Mouse (Mus musculus): ENCODE data around the gene Dhx35. TPM values are rescaled to one million over a fixed set of nuclear protein-coding genes. Genes with fewer than 3 reads are reported as not detected.

Gene Dhx35
- polyA plus RNA-seq (2012; ENCODE audit: low replicate concordance) = 4.2 and 7.7 TPM in 2 replicates

GRCm38 (mm10) chr2:158794494-158795004, at the start of gene Dhx35:
Gene Dhx35 (plus strand): TSS chr2:158794807.

GRCm38 (mm10) chr2:158767742-158768339, 26.8 kb upstream of the Dhx35 start, which contains the start of gene Fam83d:
Gene Fam83d (plus strand): TSS chr2:158768093.

Other genes starting within 250 kb of the Dhx35 start
- not detected in 2 replicates for gene Slc32a1, start 184.0 kb upstream of the Dhx35 start, polyA plus RNA-seq (2012; ENCODE audit: low replicate concordance)
- gene Actr5, start 169.9 kb upstream of the Dhx35 start, polyA plus RNA-seq (2012; ENCODE audit: low replicate concordance) = 8.5 and 12.3 TPM in 2 replicates
- gene Ppp1r16b, start 129.4 kb upstream of the Dhx35 start, polyA plus RNA-seq (2012; ENCODE audit: low replicate concordance) = 4.5 and 7.3 TPM in 2 replicates
- 4.6 and 10.1 TPM in 2 replicates for gene Fam83d, start 26.7 kb upstream of the Dhx35 start, polyA plus RNA-seq (2012; ENCODE audit: low replicate concordance)